Mouse (Mus musculus) splenic B cell, adult 2 months (primary cell): ENCODE measurements around the gene Zfyve1.
A peak's percentile ranks its signal among the peaks of the same experiment; 100 is the strongest.
"Not testable (repeated sequence)": the region's sequence is repeated elsewhere in the genome, so short reads cannot be mapped to it uniquely, and the experiment has no call there.

Source experiments
- DNase-seq: peaks from one replicate; pipeline ENCODE4 v3.0.0-alpha.2; 2011; ENCODE audit warnings: low read depth, low spot score
- H3K27me3 ChIP-seq: 2 replicates; pipeline ENCODE4 v1.6.1; 2012; ENCODE audit warnings: mild to moderate bottlenecking, low read length, moderate library complexity, mixed read lengths; ENCODE audit not compliant: control insufficient read depth, poor library complexity, insufficient read depth, severe bottlenecking
- H3K36me3 ChIP-seq: 2 replicates; pipeline ENCODE4 v1.6.1; 2012; ENCODE audit warnings: mild to moderate bottlenecking, low read length, moderate library complexity, mixed read lengths; ENCODE audit not compliant: control insufficient read depth, poor library complexity, insufficient read depth, severe bottlenecking

Gene Zfyve1

GRCm38 (mm10) chr12:83597025-83597501 is at the start of gene Zfyve1:
Gene Zfyve1, minus strand, starts transcription at chr12:83597222.
- peak; percentile 92 for DNase-seq
- no peaks in the 10 kb centered on the region for H3K27me3 ChIP-seq

GRCm38 (mm10) chr12:83643116-83643515 is 46.1 kb upstream of the Zfyve1 start:
- no peak for DNase-seq
- H3K27me3 ChIP-seq, result no peaks in the 10 kb centered on the region

More at GRCm38 (mm10) chr12:83597025-83597501, at the start of gene Zfyve1:
- 0 out of 2 replicates have a peak, but pooled peaks cover 4% of the 10 kb centered on the region for H3K36me3 ChIP-seq

GRCm38 (mm10) chr12:83641233-83641632 is 44.2 kb upstream of the Zfyve1 start:
- peaks cover 15% of the 10 kb centered on the region; the same call in 1 of the 2 replicates for H3K36me3 ChIP-seq
- no peak for DNase-seq
- H3K27me3 ChIP-seq, result no peaks in the 10 kb centered on the region

More at GRCm38 (mm10) chr12:83643116-83643515, 46.1 kb upstream of the Zfyve1 start:
- peaks cover 15% of the 10 kb centered on the region; the same call in 1 of the 2 replicates for H3K36me3 ChIP-seq

- Histone ChIP-seq H3K27me3 (no peaks in the 10 kb centered on the region), H3K36me3 (0 out of 2 replicates have a peak, but pooled peaks cover 4% of the 10 kb centered on the region)
- DNase-seq, result no peak
These were observed 36.8 kb upstream of the Zfyve1 start for GRCm38 (mm10) chr12:83633807-83634206.

GRCm38 (mm10) chr12:83632680-83633025 is 35.6 kb upstream of the Zfyve1 start:
- Histone ChIP-seq H3K27me3 (no peaks in the 10 kb centered on the region), H3K36me3 (0 out of 2 replicates have a peak, but pooled peaks cover 4% of the 10 kb centered on the region)
- DNase-seq, result peak; percentile 48

GRCm38 (mm10) chr12:83631743-83632679 is 35.0 kb upstream of the Zfyve1 start:
- Histone ChIP-seq H3K36me3 (0 out of 2 replicates have a peak, but pooled peaks cover 4% of the 10 kb centered on the region), H3K27me3 (no peaks in the 10 kb centered on the region)
- peak; percentile 99 for DNase-seq

- not testable (repeated sequence) for H3K36me3 ChIP-seq, DNase-seq, H3K27me3 ChIP-seq
These were observed 33.9 kb upstream of the Zfyve1 start, which contains the start of gene Rbm25 for GRCm38 (mm10) chr12:83630936-83631335. Gene Rbm25, plus strand, starts transcription at chr12:83631236.

- no peak for DNase-seq
- Histone ChIP-seq H3K36me3 (no peaks in the 10 kb centered on the region), H3K27me3 (no peaks in the 10 kb centered on the region)
These were observed 27.3 kb upstream of the Zfyve1 start for GRCm38 (mm10) chr12:83624321-83624720.

GRCm38 (mm10) chr12:83622031-83622755 is 25.2 kb upstream of the Zfyve1 start:
- no peaks in the 10 kb centered on the region for H3K36me3 ChIP-seq
- no peaks in the 10 kb centered on the region for H3K27me3 ChIP-seq

GRCm38 (mm10) chr12:83620694-83621093 is 23.7 kb upstream of the Zfyve1 start:
- not testable (repeated sequence) for H3K36me3 ChIP-seq, DNase-seq

More at GRCm38 (mm10) chr12:83622031-83622755, 25.2 kb upstream of the Zfyve1 start:
- no peak for DNase-seq

GRCm38 (mm10) chr12:83618981-83619380 is 22.0 kb upstream of the Zfyve1 start:
- Histone ChIP-seq H3K36me3 (no peaks in the 10 kb centered on the region), H3K27me3 (no peaks in the 10 kb centered on the region)
- DNase-seq, result no peak

More at GRCm38 (mm10) chr12:83620694-83621093, 23.7 kb upstream of the Zfyve1 start:
- H3K27me3 ChIP-seq, result not testable (repeated sequence)

- Histone ChIP-seq H3K27me3 (no peaks in the 10 kb centered on the region), H3K36me3 (no peaks in the 10 kb centered on the region)
- DNase-seq, result no peak
These were observed 20.2 kb upstream of the Zfyve1 start for GRCm38 (mm10) chr12:83617261-83617660.

GRCm38 (mm10) chr12:83606411-83606810 is 9.4 kb upstream of the Zfyve1 start:
- H3K27me3 ChIP-seq, DNase-seq, H3K36me3 ChIP-seq: not testable (repeated sequence)

GRCm38 (mm10) chr12:83602285-83602684 is 5.3 kb upstream of the Zfyve1 start:
- DNase-seq, result no peak
- no peaks in the 10 kb centered on the region for H3K36me3 ChIP-seq
- no peaks in the 10 kb centered on the region for H3K27me3 ChIP-seq
